Mouse (Mus musculus): ENCODE measurements around the gene Elane.

- no peak for TF ChIP-seq POLR2A (IDR thresholded peaks at IDR 0.05; ENCODE audit: insufficient read length, low read depth)
- TF ChIP-seq TCF3 (IDR thresholded peaks at IDR 0.05; ENCODE audit: insufficient read length, low read depth): no peak
- no peak for TF ChIP-seq POLR2AphosphoS2 (IDR thresholded peaks at IDR 0.05; ENCODE audit: insufficient read length, low read depth)
- TF ChIP-seq MYOD1 (IDR thresholded peaks at IDR 0.05; ENCODE audit: control insufficient read depth in 1 of 3, insufficient read length in 2 of 3, low read depth in 2 of 3): no peak
- TF ChIP-seq SRF (IDR thresholded peaks at IDR 0.05; ENCODE audit: control insufficient read depth, insufficient read length, low read depth): no peak
- TF ChIP-seq MAX (IDR thresholded peaks at IDR 0.05; ENCODE audit: low read depth): no peak
- TF ChIP-seq CEBPB (IDR thresholded peaks at IDR 0.05; ENCODE audit: insufficient read depth, poor library complexity, severe bottlenecking): no peak
- TF ChIP-seq E2F4 (IDR thresholded peaks at IDR 0.05; ENCODE audit: insufficient read depth): no peak
- TF ChIP-seq USF1 (IDR thresholded peaks at IDR 0.05; ENCODE audit: low read depth): no peak
Measured at GRCm38 (mm10) chr10:79897316-79898245, 11.5 kb downstream of the Elane start.
